Mouse (Mus musculus): ENCODE measurements around the gene Fstl4.

DNA sequence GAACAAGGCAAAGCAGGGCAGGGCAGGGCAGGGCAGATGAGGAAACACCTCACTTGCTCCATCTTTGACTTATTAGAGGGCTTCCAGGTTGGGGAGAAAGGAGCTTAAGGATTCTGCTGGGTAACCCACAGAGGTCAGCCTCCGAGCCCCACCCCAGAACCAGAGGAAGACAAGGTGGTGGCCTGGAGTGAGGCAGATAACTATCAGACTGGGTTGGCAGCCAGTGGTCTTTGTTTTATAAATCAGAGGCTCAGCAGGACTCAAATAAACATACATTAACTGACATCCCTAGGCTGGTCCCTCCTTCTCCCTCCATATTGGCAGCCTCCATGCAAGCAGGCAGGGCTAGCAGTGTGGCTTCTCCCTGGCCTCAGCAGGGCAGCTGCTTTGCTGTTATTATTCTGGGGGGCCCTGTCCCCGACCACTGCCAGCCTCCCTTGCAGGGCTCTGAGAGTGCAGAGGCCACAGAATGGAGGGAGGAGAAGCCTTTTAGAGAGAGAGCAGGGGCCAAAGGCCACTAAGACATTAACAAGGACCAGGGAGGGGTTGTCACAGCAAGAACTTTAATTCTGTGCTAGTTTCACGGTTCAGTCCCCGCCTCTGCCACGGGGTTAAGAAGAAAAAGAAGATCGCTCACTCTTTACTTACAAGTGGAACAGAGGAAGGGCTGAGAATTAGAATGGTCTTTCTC is 16.5 kb upstream of the Fstl4 start:
- TF ChIP-seq CTCF (IDR thresholded peaks at IDR 0.05; ENCODE audit: extremely low read depth, insufficient read depth, insufficient read length, insufficient replicate concordance) (no peak), POLR2A (IDR thresholded peaks at IDR 0.05; ENCODE audit: low read depth, low read length) (no peak)

All from spleen, adult 2 months (tissue).